Mouse (Mus musculus): ENCODE data around the gene Tacc2. TPM values are rescaled to one million over a fixed set of nuclear protein-coding genes. Genes with fewer than 3 reads are reported as not detected.

Gene Tacc2
- total RNA-seq, 1 experiment from 2014 or later = 2.0 TPM

- ATAC-seq (replicated peaks in 1 of 2; ENCODE audit: insufficient read depth in 1 of 2, low FRiP score in 2 of 2, low TSS enrichment in 1 of 2, low read depth in 1 of 2, poor library complexity in 2 of 2, severe bottlenecking in 2 of 2) = no peak; a peak in 1 of 4 replicates
Measured at GRCm38 (mm10) chr7:130796786-130797185, 219.5 kb downstream of the Tacc2 start.

- no peak for ATAC-seq (replicated peaks in 1 of 2; ENCODE audit: insufficient read depth in 1 of 2, low FRiP score in 2 of 2, low TSS enrichment in 1 of 2, low read depth in 1 of 2, poor library complexity in 2 of 2, severe bottlenecking in 2 of 2)
Measured at GRCm38 (mm10) chr7:130797524-130797923, 220.3 kb downstream of the Tacc2 start.

DNA sequence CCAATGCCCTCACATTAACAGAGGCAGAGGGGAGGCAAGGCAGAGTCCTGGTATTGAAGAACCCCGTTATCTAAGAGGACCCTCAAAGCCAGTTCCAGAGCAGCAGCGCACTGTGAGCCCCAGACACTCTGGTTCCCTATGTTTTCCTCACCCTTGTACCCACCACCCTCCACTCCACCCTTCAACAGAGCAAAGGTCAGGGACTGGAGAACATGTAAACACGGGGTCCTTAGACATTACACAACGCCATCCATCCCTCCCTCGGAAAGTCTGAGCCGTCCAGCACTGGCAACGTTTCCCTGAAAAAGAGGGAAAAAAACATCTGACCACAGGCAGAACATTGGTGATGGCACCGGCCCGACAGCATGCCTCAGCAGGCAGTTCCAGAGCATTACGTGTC lies 222.2 kb downstream of the Tacc2 start:
- no peak for ATAC-seq (replicated peaks in 1 of 2; ENCODE audit: insufficient read depth in 1 of 2, low FRiP score in 2 of 2, low TSS enrichment in 1 of 2, low read depth in 1 of 2, poor library complexity in 2 of 2, severe bottlenecking in 2 of 2)

DNA sequence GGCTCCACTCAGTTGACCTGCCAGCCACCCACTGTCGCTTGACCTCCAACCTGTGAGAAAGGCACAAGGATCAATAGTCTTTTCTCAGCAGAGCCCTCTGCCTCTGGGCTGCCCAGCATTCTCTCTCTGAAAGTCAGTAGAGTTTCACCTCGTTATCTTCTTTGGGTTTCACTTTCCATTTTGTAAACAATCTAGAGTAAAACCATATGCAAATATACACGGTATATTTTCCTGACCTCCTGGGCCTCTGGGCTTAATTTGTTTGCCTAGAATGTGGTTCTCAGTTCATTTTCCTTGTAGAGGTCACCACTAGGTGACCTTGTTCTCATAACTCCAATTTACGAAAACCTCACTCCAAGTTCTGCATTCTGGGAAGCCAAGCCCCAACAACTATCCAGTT lies 223.4 kb downstream of the Tacc2 start:
- no peak for ATAC-seq (replicated peaks in 1 of 2; ENCODE audit: insufficient read depth in 1 of 2, low FRiP score in 2 of 2, low TSS enrichment in 1 of 2, low read depth in 1 of 2, poor library complexity in 2 of 2, severe bottlenecking in 2 of 2)

DNA sequence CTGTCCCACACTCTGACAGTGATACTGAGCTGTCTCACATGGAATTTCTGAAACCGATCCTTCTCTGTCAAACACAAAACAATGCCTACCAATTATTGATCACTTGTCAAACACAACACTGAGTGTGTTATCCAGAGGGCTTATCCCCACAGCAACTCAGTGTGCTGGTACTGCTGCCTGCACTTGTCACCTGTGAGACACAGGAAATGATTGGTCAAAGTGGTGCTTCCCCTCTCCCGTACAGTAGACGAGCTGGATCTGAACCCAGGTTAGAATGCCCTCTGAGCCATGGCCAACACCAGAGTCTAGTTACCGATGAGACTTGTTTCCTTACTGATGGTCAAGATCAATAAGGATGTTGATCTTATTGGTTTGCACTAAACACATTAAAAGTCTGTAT lies 224.6 kb downstream of the Tacc2 start:
- ATAC-seq (replicated peaks in 1 of 2; ENCODE audit: insufficient read depth in 1 of 2, low FRiP score in 2 of 2, low TSS enrichment in 1 of 2, low read depth in 1 of 2, poor library complexity in 2 of 2, severe bottlenecking in 2 of 2) = no peak

GRCm38 (mm10) chr7:130803251-130803825 lies 226.1 kb downstream of the Tacc2 start:
- ATAC-seq (replicated peaks in 1 of 2; ENCODE audit: insufficient read depth in 1 of 2, low FRiP score in 2 of 2, low TSS enrichment in 1 of 2, low read depth in 1 of 2, poor library complexity in 2 of 2, severe bottlenecking in 2 of 2) = no peak

DNA sequence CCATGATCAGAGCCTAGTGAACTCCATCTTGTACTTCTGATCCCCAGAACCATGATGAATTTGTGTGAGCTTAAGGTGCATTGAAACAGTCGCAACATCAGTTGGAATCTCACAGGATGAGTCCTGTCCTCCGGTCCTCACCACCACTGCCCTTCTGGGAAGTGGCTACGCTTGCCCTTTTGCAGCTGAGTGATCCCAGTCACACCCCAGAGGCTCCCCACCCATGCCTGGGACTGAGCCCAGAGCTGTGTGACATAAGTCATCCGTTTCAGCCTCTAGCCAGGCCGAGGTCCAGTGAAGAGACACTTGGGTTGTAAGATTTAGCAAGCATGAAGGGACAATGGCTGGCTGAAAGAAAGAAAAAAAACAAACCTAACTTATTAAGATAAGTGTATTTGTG lies 227.8 kb downstream of the Tacc2 start:
- ATAC-seq (replicated peaks in 1 of 2; ENCODE audit: insufficient read depth in 1 of 2, low FRiP score in 2 of 2, low TSS enrichment in 1 of 2, low read depth in 1 of 2, poor library complexity in 2 of 2, severe bottlenecking in 2 of 2) = no peak

GRCm38 (mm10) chr7:130807749-130808148 lies 230.5 kb downstream of the Tacc2 start:
- ATAC-seq (replicated peaks in 1 of 2; ENCODE audit: insufficient read depth in 1 of 2, low FRiP score in 2 of 2, low TSS enrichment in 1 of 2, low read depth in 1 of 2, poor library complexity in 2 of 2, severe bottlenecking in 2 of 2) = no peak

- ATAC-seq (replicated peaks in 1 of 2; ENCODE audit: insufficient read depth in 1 of 2, low FRiP score in 2 of 2, low TSS enrichment in 1 of 2, low read depth in 1 of 2, poor library complexity in 2 of 2, severe bottlenecking in 2 of 2) = no peak
Measured at GRCm38 (mm10) chr7:130808694-130809093, 231.5 kb downstream of the Tacc2 start.

GRCm38 (mm10) chr7:130810238-130810637 lies 233.0 kb downstream of the Tacc2 start:
- no peak for ATAC-seq (replicated peaks in 1 of 2; ENCODE audit: insufficient read depth in 1 of 2, low FRiP score in 2 of 2, low TSS enrichment in 1 of 2, low read depth in 1 of 2, poor library complexity in 2 of 2, severe bottlenecking in 2 of 2)

- ATAC-seq (replicated peaks in 1 of 2; ENCODE audit: insufficient read depth in 1 of 2, low FRiP score in 2 of 2, low TSS enrichment in 1 of 2, low read depth in 1 of 2, poor library complexity in 2 of 2, severe bottlenecking in 2 of 2) = peak; percentile 27 to 29; a peak in 3 of 4 replicates
Measured at GRCm38 (mm10) chr7:130812407-130812806, 235.2 kb downstream of the Tacc2 start.

Other genes with a start within 250 kb of the Tacc2 start
- 57.8 and 65.5 TPM in 2 replicates for gene Ate1, start 57.1 kb upstream of the Tacc2 start, total RNA-seq (2017)
- gene Nsmce4a, start 4.3 kb upstream of the Tacc2 start, total RNA-seq (2017) = 168 and 190 TPM in 2 replicates
- gene Btbd16, start 196.6 kb downstream of the Tacc2 start, total RNA-seq (2017) = 1.9 and 3.1 TPM in 2 replicates